Mouse (Mus musculus) forelimb bud, embryonic 11.5 days (tissue): ENCODE measurements around the gene Robo1.

Experiments
- DNase-seq: peaks from one replicate; pipeline ENCODE4 v3.0.0-alpha.2; 2012; ENCODE audit warnings: low read depth, low spot score

Robo1 gene

DNA sequence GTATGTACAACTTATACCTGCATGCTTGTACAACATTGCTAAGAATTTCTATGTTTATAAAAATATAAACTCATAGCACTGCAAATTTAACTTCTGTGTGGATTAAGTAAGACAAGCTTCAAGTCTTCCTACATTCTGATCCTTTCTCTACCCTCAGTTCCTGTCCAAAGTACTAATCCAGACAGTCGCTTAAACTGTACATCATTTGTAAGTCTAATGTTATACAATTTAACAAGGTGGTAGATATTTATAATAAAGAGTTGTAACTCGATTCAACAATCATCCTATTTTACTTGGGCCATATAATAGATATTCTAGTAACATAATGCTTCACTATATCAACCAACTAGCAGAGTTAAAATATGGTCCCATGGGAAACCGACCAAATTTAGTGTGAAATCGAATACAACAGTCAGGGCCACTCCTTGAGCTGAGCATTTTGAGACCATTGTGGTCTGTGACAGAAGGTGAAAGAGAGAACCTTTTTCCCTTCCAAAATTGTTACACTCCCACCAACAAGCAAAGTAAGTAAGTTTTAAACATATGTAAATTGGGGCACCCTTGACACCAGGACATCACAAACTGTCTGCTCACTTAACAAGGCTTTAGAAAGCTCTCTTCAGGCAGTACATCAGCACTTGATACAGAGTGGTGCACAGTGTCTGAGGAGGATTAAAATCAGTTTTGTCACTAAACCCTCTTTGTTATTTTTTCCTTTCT lies 295.5 kb downstream of the Robo1 start:
- no peak for DNase-seq

DNA sequence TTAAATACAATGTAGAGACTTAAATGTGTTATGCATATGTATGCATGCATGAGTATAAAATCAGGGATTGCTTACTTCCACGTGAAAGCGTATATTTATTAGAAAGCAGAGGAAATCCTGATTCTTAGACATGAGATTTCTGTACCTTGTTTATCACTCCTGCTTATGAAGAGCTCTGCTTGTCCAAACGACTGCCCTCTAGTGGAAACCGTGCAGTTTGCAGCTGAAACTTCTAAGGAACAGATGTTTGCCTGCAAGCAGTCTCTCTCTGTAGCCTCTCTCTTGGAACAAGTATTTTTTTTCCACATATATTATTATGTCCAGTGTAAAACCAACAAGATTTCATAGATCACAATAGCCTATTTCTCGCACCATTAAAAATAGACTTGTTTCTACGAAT lies 297.0 kb downstream of the Robo1 start:
- peak; percentile 87 for DNase-seq

DNA sequence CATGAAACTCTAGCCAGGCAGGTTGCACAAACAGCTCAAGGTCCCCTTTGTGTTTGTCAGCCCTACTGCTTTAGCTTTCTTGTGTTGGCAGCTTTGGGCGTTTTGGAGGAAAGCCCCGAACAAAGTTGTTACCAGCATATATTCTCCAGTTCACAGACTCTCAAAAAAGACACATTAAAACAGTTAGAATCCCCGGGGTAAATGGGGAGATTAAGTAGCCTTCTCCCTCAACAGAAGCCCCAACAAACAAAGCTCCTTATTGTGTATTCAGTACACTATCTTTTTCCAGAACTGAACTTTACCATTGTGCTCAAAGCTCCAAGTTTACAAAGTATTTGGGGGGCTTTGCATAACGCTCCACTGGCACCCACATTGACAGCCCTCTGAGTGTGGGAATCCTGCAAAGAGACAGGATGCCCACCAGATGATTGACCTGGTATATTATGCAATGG lies 302.6 kb downstream of the Robo1 start:
- DNase-seq = no peak

DNA sequence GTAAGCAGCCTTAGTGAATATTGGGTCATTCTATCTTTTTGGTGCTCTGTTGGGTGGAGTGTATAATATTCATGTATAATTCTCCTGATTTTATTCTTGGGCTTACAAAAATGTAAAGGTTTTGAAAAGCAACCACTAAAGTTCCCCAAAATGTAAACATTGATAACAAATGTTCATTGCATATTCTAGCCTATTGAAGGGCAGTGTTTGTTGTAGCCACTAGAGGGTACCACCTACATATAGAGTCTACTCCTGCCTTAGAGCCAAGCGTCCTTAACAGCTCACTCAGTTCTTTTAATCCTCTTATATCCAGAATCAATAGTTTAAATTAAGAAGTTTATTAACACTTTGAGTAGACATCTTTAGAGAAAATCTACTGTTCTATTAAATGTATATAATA lies 306.8 kb downstream of the Robo1 start:
- no peak for DNase-seq

DNA sequence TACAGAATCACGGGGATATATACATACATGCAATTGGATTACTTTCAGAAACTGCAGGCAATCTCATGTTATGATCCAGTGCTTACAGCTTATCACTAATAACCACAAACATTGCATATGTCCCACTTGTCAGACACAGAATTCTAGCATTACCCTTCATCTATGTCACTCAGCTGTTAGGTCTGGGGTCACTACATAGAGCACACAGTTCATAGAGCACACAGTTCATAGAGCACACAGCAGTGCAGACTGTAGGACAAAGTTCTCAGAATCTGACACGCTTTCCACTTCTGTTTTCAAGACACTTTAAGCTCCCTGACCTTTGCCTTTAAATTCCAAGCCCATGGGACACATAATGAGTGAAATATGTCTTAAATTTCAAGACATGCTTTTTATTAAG lies 307.3 kb downstream of the Robo1 start:
- DNase-seq = no peak

DNA sequence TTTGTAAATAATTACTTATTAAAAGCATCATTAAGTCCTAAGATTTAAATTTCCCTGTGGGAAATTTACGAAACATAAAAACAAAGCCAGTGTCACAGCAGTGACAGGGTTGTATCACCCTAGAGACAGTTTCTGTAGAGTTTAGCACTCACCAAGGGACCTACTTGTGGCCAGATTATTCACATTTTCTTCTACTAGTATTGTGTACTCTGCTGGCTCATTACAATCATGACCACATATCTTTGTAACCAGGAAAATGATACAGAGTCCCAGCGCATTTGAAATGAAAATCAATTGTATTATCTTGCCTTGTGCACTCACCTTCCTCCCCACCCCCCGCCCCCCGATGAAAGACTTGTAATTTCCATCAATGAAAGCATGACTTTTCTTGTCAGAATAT lies 314.3 kb downstream of the Robo1 start:
- DNase-seq = no peak

DNA sequence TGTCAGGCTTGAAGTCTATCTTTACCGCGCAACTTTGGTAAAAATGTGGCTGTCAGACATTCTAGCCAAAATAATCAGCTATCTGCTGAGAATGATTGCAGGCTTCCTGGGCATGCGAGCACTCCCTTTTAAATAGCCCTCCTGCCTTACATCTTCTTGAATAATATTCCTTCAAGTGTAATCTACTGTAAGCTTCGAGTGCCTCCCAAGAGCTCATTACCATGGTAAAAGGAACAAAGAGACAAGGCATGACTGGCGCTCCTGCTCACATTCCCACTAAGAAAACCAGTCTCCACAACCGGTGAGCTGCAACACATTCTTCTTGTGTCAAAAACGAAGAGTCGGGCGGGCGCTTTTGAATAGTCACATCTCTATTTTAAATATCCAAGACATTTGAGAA lies 314.8 kb downstream of the Robo1 start:
- no peak for DNase-seq

DNA sequence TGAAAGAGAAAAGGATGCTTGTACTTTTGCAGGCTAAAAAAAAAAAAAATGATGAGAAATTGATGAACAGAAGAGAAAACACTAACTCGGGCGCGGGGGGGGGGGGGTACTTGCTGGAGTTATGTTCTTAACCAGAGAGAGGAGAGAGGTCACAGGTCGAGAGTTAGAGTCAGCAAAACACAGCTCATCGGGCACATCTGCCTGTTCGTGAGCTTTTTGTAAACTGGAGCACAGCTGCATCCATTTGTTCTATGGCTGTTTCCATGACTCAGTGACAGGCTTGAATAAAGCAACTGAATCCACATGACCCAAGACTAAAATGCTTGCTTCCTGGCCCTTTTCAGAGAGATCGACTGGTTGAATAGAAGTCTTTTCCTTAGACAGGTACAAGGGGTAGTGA lies 325.7 kb downstream of the Robo1 start:
- no peak for DNase-seq

DNA sequence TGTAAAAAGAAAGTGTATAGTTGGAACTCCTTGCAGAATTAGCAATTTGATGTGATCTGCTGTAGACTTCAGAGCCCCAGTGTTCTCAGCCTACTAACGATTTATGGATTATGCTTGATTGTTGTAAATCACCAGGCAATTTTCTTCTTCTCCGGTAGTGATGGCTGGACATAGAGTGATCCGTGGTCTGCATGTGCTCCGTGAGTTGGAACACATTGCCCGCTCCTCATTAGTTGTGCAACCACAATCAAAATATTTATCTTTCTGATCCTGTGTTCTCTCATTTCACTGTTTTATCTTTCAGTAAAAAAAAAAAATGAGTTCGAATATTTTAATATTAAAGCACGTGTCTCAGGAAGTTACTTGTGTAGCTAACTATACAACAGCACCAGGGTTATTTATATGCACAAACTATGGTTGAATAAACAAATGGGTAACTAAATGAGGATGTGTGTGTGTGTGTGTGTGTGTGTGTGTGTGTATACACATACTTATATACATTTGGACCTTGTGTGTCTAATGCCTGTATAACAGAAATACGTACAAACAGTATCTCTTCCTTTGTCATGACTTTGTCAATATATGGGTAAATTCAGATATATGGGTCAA lies 331.3 kb downstream of the Robo1 start:
- no peak for DNase-seq

DNA sequence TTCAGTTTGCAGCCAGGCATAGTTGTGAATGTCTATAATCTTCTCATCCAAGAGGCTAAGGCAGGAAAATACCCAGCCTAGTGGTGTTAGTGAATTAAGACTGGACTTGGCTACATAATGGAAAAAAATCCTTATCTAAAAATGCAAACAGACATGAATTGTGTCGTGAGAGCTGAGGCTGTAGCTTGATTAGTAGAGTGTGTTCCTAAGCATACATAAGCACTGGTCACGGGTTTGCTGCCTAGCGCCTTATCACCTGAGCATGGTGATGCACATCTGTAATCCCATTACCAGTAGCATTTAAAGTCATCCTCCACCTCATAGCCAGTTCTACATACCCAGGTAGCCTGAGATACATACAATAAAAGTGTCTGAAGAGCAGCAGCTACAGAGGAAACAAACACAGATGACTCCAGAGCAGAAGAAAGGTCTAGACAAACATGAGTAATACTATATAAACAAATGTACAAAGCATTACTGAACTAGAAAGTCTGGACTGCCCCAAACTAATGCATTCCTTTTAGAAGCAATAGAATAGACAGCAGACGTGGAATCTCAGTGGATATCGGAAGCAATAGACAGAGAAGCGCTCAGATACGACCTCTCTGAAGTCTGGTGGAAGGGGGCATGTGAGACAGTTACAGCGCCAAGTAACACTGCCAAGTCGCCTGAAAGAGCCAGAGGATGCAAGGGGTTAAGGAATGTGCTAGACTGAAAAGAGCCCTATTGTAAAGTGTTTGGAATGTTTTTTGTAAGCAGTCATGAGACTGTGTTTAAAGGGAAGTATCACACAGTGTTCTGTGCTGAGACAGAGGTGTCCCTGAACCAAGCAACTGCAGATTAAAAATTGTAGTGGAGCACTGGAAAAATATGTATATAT lies 333.1 kb downstream of the Robo1 start:
- DNase-seq = no peak

DNA sequence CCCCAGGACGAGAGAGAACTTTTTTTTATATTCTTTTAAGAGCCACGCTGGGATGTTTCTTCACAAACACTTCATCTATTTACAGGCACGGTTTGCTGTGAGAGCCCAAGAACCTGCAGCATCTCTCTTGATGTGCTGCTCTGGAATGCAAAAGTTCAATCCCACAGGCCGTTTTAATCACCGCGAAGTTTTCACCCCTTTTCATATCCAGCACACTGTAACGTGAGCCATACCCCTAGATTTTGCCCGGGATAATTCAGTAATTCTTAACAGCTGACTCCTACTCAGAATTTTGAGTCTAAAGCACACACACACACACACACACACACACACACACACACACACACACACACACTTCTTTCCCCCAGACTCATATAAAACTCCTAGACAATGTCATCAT lies 337.8 kb downstream of the Robo1 start:
- DNase-seq = peak; percentile 69

DNA sequence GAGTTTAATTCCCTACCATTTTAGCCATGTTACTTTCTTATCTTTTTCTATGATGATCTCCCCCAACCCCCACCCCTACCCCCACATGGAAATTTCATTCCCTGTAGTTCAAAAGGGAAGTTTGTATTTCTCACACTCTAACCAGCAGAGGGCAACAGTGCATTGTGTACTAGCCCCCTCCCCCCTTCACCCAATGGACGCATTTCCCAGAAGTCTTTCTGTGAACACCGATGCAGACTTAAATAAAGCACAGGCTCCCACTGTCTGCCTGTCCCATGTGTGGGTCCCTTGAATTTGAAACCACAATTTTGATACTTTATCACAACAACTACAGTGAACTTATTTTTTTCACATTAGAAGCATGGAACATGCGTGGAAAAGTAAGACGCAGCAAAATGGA lies 341.2 kb downstream of the Robo1 start:
- DNase-seq = peak; percentile 71

DNA sequence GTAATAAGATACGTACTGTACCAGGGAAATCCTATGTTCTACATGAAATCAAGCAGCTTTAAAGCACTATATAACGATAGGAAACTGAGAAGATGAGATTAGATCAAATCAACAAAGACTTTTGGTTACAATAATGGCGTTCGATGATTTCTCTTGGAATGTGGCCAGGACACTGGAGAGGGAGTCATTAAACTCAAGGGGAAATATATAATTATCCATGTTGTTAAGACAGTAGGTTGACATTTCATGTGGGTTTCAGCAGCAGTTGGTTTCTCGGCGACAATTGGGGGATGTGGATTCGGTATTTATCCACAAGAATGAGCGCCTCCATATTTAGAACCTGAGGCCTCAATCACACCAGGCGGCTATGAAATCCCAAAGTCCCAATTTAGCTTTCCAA lies 347.3 kb downstream of the Robo1 start:
- DNase-seq = no peak

DNA sequence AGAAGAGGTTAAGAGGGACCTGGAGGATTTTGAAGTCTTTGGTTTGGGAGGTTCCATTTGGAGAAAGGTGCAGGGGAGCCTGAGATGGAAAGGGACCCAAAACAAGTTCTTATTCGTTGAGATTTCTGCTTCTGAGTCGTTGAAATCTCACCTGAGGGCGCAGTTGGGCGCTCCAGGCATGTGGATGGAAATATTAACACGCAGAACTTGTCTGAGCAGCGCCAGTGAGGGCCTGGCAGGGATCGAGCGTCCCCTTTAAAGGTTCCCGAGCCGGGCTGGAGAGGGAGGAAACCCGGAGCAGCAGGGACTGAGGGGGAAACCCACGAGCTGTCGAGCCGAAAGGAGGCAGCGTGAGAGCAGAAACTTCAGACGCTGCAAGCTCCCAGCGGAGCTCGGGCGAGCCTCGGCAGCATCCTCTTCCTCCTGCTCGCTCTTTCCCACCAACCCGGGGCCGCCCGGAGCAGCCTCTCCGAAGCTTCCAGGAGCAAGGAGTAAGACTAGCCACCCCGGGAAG lies 354.8 kb downstream of the Robo1 start:
- peak; percentile 89 for DNase-seq

DNA sequence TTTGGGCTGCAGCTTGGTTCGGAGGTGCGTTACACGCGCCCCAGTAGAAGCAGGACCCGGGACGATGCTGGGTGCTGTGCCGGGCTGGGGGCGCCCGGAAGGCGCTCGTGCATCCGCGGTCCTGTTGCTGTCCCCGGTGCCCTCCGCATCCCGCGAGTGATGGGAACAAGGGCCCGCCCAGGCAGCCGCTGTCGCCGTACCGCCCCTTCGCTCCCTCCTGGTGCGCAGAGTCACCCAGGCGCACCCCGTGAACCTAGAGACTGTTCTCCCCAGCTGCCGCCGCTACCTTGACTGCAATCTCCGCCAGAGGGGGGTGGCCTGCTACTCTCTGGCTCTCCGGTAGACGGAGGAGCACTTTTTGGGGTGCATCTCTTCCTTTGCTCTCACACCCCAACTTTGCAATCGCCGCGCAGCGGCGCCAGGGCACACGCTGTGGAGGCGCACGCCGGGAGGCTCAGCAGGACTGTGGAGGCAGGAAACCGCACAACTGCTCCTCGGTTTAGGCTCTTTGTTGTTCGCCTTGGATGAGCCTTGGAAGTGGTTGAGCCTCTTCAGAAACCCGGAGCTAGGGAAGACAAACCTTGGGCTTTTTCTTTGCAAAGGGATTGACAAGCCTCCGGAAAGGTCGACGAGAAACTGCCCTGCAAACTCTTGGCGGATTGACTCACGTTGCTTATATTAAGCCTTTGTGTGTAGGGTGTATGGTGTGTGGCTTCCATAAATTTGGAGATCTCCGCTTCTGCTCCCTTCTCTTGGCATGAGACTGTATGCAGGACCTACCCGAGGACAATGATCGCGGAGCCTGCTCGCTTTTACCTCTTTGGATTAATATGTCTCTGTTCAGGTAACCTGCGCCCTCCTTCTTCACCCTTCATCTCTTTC lies 355.5 kb downstream of the Robo1 start:
- peak; percentile 46 for DNase-seq

DNA sequence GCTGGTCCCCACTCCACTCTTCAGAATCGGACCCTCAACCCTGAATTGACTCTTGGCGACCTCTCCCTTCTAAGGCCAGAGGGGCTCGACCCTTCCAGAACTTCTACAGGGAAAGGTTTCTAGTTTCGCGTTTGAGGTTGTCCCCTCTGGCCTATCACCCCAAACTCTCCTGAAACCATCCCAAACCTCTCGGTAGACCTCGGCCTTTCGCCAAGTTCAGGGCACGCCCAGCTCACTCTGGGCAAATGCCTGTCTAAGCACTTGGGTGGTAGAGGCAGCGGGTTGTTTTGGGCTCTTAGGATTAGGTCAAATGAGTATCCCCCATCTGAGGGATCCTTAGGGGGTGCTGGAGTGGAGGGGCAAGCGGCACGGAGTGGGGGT lies 356.1 kb downstream of the Robo1 start:
- DNase-seq = no peak

DNA sequence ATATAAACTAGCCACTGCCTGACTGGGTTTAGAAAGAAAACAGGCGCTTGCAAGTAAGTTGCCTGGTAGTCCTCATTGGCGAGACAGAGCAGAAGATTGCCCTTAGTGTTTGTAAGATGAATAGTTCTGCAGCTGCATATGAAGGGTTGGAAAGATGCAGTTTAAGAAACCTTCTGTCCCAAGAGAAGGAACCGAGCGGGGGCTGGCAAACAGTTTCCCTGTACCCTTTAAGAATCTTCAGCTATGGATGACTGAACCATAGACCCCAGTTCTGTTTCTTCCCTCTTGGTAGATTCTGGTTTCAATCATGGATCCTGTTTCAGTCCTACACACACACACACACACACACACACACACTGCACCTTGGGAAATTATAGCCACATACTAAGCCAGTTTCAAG lies 356.7 kb downstream of the Robo1 start:
- DNase-seq = no peak

DNA sequence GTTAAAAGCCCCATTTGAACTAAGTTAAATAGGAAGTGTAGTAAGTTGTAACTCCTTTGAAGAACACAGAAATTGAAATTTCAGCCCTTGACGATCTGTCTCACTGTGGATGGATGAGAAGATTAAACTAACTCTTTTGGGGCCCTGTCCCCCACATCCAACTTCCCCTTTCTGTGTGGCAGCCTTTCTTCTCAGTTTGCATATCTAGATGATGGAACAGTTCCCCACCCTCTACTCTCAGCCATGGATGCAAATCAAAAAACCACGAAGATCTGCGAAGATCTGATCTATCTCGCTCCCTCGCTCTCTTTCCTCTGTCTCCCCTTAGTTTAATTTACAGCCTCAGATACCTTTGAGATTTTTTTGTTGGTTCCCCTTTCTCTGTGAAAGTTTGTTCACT lies 357.3 kb downstream of the Robo1 start:
- no peak for DNase-seq

DNA sequence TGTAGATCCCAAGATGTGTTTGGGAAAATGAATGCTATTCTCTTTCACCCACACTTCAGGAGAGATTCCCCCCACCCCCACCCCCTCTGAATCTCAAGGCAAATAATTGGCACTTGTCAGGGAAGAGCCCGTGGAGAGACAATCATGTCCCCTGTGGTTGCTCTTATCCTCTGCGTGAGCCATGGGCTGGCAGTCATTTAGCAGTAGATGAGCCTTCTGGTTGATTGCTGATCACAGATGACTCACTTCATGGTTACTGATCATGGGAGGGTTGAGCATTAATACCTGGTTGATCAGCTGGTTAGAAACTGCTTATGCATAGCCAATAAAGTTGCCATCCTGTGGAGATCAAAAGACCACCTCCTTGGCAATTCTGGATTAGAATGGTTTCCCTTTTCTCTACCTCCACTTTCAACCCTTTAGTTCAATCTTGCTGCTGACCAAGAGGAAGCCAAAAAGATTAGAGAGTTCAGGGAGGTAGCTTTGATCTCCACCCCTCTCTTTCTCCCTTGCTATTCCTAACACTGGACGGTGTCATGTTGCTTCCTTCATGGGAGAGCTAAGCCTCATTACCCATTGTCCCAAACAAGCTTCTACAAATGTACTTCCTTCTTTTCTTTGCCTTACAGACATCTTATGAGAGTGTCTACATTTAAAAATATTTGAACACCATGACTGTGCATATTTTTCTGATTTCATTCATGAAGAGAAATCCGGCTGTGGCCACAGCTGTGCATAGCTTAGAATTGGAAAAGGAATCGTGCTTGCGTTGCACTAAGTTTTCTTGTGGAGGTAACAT lies 362.3 kb downstream of the Robo1 start:
- DNase-seq = no peak

DNA sequence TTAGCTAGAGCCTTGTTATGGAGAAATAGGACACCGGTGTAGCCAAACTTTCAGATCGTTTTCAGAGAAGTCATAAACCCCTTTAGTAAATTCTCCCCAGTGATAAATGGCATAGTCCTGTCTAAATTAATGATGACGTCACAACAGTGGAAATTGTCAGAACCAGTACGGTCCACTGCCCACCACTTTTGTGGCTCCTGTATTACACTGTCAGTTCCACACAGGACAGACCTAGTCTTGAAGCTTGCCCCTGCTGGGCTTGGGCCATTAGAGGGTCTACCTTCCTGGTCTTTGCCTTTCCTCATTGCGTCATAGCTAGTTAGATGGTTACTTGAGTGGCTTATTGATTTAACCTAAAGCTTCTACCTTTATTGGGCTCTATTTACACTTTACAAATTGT lies 369.1 kb downstream of the Robo1 start:
- DNase-seq = no peak

DNA sequence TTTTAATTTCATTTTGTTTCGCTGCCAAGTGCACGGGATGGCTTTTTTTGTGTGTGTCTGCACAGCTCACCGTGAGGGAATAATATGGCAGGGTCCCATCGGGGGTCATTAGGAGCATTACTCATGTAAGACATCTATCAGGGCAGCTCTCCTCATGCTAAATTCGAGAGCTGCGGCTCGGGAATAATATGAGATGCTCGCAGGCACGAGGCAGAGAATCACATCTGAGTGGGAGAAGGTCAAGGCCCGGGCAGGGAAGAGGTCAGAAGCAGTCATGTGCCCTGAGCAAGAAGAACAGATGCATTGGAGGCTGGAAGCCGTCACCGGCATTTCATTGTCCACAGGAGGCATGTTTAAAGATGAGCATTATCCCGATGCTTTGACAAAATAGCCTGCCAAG lies 370.3 kb downstream of the Robo1 start:
- no peak for DNase-seq
